Mouse (Mus musculus) adrenal gland, postnatal 14 days (tissue): ENCODE data around the gene Apol6. TPM values are rescaled to one million over a fixed set of nuclear protein-coding genes. Genes with fewer than 3 reads are reported as not detected.
A peak's percentile ranks its signal among the peaks of the same experiment; 100 is the strongest.

Experiments used
- DNase-seq: peaks from one replicate; pipeline ENCODE4 v3.0.0; 2021; ENCODE audit warnings: mixed read lengths
- total RNA-seq: library from RNA; stranded (reverse); gene quantifications from 2 replicates; pipeline ENCODE4 v1.2.3, GENCODE M21; 2021

Apol6 gene
- total RNA-seq, 1 experiment from 2014 or later, result 24.3 TPM

DNA sequence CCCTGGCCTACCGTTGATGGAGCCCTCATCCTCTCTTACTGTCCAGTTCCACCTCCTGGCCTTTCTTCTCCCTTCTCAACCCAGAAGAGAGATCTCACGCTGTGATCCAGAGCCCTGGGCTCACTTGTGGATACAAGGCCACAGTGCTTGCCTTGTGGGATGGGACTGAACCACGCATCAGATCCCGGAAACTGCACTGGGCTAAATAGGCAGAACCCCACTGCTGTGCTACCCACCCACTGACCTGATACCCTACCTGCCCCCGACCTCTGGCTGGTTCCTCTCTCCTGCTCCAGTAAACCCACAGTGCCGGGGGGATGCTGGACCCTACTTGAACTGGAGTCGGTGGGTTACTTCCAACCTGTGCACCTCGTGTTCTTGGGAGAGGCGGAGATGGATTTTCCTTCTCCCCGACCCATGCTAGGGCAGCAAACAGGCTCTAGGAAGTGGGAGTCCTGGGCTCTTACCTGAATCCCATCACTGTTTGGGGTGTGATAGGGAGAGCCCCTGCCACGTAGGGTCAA, 26.3 kb downstream of the Apol6 start:
- no peak for DNase-seq

DNA sequence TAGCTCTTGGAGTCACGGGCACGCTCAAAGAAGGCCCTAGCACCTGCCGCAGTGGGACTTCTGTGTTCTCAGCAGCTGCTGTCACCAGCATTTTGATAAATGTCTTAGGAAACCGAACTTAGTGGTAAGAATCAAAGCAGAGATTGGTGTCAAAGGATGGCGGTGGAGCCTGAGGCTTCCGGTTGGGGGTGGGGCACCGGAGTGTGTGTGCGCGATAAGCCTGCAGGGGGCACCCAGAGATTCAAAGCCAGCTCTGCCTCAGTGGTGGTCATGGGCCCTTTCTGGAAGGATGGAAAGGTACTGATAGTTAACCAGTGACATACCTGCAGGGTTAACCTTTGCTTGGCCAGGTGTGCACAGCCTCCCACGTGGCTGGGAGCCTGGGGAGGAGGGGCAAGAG, 27.0 kb downstream of the Apol6 start:
- peak; percentile 68 for DNase-seq

DNA sequence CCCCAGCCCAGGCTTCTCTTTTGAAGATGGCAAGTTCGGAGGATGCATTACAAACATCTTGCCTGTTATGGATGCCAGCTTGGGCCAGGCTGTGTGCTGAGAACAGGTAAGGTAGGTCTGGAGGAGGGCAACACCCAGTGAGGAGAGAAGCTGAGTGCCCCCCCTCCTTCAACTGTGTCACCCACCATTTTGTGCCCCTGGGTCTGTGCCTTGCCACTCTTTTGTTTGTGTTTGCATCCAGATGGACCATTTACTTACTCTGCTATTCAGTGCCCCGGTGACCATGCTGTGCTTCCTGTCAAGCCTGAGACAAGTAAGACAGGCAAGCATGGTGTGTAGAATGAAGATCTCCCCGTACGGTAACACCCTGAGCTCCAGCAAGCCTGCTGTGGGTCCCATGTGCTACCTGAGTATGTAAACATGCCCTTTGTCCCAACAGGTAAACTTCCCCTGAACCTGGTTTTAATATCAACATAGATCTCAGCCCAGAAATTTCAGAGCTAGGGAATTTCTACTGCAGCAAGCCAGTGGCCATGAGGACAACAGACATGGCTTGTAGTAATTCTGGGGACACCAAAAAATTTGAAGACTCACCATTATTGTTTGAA, 28.1 kb downstream of the Apol6 start:
- no peak for DNase-seq

DNA sequence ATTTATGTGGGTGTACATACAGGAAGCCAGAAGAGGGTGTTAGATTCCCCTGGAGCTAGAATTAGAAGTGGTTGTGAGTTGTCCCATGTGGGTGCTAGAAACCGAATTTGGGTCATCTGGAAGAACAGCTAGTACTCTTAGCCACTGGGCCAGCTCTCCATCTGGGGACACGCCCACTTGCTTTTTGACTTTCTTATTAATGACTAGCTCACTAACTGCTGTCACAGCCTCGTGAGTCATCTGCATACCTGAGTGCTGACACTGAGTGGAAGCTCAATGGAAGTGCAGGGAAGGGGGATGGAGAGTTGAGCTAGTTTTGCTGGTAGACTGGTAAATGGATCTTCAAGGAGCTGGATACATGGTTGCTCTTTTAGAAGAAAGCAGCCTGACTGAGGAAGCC, 32.0 kb downstream of the Apol6 start:
- DNase-seq, result no peak

DNA sequence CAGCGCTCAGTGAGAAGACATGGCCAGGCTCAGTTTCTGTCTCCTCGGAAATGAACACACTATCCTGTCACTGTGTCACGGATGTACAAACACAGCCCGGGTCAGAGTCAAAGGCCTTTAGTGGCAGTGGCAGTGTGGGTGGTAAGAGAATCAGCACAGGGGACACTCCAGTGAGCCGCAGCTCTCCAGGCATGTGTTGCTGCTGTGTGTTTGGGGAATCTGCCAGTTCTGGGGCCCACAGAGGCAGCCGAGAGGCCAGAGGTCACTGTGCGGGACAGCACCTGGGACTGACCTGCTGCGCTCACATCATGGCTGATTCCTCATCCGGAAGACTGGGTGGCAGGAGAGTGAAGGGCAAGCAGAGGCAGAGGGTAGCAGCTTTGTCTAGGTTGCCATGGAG, 33.4 kb downstream of the Apol6 start:
- no peak for DNase-seq

DNA sequence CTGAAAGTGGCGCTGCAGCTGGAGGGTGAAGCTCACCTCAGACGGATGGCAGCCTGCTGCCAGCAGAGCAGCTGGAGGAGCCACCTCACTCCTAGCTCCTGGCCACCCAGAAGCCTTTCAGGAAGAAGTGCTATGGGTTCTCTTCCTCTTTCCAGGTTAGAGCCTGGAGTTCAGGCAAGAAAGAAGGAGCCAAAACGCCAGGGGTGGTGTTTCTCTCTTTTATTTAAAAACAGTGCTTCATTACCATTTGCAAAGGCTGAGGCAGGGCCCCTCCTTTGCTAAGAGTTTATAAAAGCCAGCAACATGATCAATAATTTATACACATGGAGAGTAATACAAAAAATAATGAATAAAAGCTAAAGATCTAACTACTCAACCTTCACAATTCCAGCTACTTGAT, 34.3 kb downstream of the Apol6 start:
- DNase-seq, result no peak

DNA sequence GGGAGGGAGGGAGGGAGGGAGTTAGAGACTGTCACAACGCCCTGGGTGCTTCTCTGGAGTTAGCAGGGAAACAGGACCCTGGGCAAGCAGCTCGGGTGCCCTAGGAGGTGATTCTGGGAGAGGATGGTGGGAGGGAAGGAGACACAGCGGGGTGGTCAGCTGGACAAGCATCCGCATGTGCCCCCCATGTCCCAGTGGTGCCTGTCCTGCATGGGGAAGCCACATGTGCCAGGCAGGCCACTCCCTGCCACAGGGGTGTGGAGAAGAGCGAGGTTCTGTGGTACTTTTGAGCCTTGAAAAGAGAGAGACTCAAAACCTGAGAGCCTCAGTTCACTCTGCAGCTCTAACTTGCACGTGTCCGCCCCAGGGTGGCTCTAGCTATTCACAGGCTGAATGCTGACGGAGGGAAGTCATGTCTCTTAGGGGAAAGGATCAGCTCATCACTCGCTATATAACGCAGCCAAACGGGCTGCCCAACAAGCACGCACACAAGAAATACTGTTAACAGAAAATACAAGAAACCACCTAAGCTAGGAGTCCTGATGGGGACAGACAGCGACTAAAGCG, 34.8 kb downstream of the Apol6 start:
- DNase-seq, result no peak

DNA sequence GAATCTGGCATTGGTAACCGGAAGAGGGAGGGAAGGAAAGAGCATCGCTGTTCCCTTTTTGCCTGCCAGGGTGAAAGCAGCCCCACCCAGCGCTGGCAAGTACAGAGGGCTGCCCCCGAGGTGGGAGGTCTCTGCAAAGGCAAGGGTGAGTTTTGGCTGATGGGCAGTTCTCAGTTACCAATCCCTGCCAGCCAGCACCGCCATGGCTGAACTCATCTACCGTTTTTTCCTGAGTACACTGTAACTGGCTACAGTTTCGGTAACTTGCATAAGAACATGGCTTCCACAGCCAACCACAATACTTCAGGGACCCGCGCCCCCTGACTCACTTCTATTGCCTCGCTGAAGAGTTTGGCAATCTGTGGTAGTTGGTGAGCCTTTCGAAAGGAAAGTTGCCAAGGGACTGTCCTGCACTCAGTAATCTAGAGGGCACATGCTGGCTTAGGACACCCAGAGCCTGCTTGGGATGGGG, 35.4 kb downstream of the Apol6 start:
- DNase-seq, result peak; percentile 66

DNA sequence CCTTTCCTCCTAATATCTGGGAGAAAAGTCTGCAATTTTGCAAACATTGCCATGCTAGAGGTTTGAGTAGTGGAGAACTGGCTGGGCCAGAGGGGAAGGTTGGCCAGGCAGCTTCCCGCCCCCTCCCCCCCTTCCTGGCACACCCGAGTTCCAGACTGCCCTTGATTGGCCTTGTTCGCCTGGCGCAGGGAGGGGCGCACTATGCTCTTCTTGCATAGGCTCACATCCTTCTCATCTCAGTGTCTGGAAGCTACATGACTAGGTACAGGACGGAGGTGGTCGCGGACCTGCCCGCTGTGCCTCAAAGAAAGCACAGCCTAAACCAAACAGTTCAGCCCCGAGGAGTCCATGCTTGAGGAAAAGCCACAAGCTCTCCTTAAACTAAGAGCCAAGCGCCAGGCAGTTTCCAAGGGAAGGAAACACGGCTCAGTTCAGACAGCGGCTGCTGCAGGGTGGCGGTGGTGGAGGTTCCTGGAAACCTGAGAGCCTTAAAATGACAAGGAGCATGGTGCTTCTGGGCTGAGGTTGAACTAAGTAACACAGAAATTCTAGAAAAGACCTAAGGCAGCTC, 36.2 kb downstream of the Apol6 start:
- DNase-seq, result peak; percentile 50

DNA sequence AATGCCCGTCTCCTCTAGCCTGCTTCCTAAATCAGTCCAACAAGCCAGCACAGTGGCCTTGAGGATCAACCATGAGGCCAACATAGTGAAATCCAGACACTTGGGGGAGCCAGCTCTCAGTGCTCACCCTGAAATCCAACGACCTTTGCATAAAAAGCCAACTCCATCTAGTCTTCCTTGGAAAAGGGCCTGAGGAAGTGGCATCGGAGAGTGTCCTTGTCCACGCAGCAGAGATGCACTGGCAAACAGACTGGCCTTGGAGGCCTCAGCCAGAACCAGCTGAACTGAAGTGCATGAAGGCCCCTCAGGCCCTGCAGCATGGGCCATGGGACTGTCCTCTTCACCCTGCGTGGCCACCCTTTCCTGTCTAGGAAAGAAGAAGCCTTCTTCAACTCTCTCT, 36.9 kb downstream of the Apol6 start:
- DNase-seq, result peak; percentile 71

DNA sequence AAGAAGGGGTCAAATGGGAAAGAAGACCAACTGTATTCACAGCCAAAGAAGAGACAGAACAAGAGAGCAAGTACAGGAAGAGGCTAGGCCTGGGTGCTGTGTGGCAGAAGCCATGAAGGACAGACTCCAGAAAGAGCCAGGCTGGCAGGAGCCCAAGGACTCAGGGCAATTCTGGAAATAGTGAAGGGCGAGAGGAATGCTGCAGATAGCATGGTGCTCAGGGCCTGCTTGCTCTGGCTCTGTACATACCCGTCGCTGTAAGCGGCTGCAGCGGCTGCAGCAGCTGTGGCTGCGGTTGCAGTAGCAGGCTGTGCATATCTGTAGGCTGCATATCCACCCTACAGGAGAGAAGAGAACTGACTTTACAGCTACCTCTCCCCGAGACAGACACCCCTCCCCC, 41.3 kb downstream of the Apol6 start:
- DNase-seq, result peak; percentile 90

DNA sequence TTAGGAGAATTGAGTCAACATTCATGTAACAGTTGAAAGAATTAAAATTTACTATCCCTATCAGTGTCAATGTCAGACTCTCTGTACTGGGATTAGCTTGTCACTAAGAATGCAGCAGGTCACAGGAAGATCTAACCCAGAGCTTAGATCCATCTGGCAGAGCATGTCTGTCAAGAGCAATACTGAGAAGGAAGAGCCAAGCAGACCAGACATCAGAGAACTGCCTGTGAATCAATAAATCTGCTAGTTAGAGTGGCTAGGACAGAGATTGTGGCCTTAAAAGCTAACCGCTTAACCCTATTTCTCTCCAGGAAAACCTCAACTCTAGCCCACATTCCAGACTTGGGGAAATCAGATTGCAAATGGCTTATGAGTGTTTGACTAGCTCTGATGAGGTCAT, 42.0 kb downstream of the Apol6 start:
- DNase-seq, result no peak

DNA sequence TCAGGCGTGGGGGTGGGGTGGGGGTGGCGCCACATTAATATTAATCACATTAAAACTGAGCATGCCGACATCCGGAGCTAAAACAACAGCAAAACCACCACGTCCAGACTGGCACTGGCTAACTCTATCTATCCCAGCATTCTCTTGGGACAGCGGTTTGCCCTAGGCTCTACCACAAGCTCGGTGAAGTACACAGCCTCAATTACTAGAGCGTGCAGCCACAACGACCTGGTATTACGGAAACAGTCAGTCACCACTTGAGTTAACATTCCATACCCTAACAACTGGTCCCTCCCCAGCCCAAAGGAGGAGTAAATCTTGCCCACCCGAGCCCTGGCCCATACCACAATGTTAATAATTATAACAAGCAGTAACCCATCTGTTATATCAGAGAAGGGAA, 44.7 kb downstream of the Apol6 start:
- DNase-seq, result no peak

DNA sequence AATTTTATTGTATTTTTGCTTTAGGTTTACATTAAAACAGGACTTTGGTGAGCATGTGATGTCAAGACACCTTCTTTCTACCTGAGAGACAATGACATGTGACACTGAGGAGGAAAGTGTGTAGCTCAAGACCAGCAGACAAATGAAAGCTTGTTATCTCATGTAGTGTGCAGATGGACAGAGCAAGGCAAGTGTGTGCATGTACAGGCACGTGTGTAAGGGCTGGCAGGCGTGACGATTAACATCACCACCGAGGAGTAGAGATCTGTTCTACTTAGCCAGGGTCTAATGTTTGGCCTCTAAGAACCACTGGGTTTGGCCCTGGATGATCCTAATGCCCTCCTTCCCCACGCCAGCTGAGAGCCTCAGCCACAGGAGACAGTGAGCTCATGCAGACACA, 46.0 kb downstream of the Apol6 start:
- DNase-seq, result no peak

DNA sequence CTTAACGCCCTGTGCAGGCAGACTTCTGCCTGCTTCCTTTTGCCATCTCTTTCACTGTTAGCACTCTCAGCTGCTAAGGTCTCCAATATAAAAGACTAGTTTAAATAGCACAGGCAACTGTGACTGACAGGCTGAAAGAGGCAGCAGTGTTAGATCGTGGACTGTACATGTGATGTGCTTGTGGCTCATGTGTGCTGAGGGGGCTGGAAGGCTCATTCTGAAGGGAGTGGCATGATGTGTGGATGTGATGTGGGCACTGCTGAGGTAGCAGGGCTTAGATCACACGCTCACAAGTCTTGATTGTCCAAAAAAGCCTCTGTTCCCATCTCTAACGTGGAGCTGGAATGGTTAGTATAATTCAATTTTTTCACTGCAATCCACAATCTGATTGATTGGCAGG, 46.9 kb downstream of the Apol6 start:
- DNase-seq, result no peak

DNA sequence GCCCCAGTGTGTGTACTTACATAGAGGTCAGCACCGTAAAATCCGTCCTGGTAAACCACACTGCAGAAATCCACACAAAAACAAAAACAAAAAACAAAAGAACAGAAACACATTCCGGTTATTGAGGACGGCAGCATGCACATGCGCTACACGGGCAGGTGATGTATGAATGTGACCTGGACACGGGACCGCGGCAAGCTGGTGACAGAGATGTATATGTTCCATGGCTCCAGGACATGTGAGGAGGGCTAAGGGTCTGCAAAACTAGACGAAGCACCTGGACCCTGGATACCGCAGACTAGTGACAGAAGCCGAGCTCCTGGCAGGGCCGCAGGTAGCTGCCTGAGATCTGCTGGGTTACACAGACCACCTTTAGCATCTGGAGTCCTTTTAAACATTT, 49.9 kb downstream of the Apol6 start:
- DNase-seq, result no peak

DNA sequence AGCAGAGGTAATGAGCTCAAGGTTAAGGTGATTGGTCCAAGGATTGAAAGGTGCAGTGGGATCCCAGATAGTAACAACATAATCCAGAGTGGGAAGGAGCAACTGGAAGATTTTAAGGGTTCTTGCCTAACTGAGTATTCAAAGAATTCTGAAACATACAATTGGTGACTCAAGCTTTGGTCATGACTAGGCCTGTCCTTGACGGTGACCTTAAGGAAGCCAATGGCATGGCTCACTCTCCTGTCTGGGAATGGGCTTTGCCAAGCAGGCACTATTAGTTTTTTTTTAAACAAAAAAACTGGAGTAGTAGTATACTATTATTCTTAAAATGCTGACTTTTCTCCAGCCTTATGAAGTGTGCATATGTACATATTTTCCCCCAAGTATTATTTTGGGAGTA, 50.7 kb downstream of the Apol6 start:
- peak; percentile 70 for DNase-seq

DNA sequence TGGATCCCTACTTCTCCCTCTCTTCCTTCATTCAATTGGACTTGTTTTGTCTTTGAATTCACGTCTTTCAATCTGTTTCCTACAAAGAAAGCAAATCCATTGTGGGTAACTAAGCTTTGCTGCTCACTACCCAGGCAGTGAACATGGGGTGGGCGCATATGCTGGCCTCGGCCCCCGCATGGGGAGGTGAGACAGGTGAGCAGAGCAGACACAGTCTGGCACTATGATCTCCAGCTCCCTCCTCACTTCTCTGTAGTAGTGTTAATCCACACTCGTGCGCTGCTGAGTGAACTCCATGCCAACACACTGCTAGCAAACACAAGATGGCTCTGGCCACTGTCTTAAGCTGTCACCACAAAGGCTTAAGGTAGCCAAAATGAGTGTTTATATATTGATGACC, 52.8 kb downstream of the Apol6 start:
- no peak for DNase-seq

DNA sequence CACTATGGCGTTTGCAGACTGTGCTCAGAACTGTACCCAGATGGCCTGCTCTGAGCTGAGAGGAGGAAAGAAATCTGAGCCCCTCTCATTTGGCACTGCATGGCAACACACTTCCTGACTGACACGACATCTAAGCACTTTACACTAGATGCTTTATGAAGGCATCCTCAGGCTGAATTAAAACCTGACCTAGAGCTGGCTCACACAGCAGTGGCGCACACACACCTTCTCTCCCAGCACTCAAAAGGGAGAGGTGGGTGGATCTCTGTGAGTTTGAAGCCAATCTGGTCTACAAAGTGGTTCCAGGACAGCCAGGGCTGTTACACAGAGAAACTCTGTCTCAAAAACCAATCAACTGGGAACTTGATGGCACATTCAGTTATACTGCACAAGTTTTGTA, 55.2 kb downstream of the Apol6 start:
- DNase-seq, result no peak

DNA sequence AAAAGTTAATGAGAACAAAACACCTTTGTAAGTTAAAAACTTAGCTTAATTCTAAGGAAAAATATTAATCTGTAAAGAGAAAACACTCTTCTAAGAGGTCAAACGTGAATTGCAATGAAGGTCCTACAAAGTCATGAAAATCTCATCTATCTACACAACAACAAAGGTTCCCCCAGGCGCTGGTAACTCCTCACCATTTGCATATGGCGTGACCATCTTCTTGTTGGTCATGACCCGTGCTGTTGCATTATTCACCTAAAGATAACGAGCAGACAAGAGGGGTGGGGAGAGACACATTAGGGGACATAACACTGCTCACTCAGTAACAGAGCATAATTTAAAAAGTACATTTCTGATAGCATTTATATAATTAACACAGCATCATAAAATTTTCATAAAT, 58.2 kb downstream of the Apol6 start:
- DNase-seq, result no peak

DNA sequence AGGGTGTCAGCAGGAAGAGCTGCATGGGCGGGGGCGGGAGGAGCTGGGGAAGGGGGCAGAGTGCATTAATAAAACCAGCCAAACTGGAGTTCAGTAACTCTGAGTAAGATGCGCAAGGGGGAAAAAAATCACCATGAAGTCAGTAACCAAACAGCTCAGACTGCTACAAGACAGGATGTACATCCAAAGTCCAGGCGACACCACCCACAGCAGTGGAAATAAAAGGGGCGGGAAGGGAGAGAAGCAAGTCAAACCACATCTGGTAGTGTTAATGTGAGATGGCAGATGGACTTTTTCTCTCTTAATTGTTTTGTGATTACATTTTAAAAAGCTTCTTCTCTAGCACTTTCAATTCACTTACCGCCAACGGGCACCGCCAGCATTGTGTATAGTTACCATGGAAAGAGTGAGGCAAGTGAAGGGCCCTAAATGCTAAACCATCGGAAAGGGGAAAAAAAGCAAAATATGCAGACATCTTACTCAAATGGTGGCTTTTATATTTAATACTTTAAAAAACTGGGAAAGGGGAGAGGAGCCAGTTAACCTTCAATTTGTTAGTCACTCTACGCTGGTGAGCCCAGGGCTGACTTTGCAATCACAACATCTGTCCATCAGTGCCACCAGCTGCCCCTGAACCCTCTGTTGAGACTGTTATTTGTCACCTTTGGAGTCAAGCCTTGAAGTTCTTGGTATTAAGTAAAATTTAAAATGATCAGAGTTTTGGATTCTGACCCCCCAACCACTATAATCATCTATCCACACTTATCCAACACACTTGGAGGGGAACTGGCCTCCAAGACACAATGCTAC, 60.0 kb downstream of the Apol6 start:
- peak; percentile 44 for DNase-seq

DNA sequence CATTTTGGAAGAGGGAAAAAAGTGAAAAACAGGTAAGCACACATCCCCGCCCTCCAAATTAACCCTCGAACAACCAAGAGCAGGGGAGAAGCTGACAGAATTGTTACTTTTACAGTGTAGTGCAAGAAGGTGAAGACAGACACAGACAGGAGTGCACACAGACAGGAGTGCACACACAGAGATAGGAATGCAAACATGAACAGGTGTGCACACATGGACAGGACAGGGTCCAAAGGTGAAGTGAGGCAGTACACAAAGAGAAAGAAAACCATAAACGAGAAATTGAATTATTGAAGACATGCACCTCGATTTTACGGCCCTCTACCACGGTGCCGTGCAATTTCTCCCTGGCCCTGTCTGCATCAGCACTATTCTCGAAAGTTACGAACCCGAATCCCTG, 60.7 kb downstream of the Apol6 start:
- DNase-seq, result no peak
